Mouse (Mus musculus) bone marrow macrophage, adult 2 months (primary cell): ENCODE results near the gene Olfr1105. TPM values are rescaled to one million over a fixed set of nuclear protein-coding genes. Genes with fewer than 3 reads are reported as not detected.

Experiments
- H3K27ac ChIP-seq: 2 replicates; pipeline ENCODE4 v1.5.1; 2012; ENCODE audit warnings: low read depth, low read length; ENCODE audit not compliant: insufficient read depth
- H3K4me1 ChIP-seq: 2 replicates; pipeline ENCODE4 v1.6.1; 2012; ENCODE audit warnings: low read length; ENCODE audit not compliant: control insufficient read depth, insufficient read depth
- H3K4me3 ChIP-seq: 2 replicates; pipeline ENCODE4 v1.5.1; 2012; ENCODE audit warnings: mild to moderate bottlenecking, low read length, moderate library complexity; ENCODE audit not compliant: insufficient read depth
- CTCF ChIP-seq: IDR thresholded peaks from 2 replicates; pipeline ENCODE4 v1.5.1; 2012; ENCODE audit warnings: low read depth, mild to moderate bottlenecking, low read length, moderate library complexity
- POLR2A ChIP-seq: IDR thresholded peaks from 2 replicates; pipeline ENCODE4 v1.6.1; 2012; ENCODE audit warnings: mild to moderate bottlenecking, low read depth, low read length, borderline replicate concordance
- polyA plus RNA-seq: library from polyadenylated mRNA; stranded (reverse); fragments of >200 nt; gene quantifications from 2 replicates; pipeline ENCODE4 v1.2.4, GENCODE M21; 2012; ENCODE audit not compliant: missing spikeins, insufficient read depth, insufficient read length

Olfr1105 gene
- not detected in 2 replicates for polyA plus RNA-seq

- Histone ChIP-seq H3K27ac (no peak within 1 kb of the TSS), H3K4me1 (no peaks in the 10 kb centered on the region), H3K4me3 (no peak within 1 kb of the TSS)
- TF ChIP-seq POLR2A = no peak
- TF ChIP-seq CTCF = no peak
Observed at GRCm38 (mm10) chr2:87036431-87036830, at the start of gene Olfr1105. Gene Olfr1105 (minus strand): TSS chr2:87036531.

DNA sequence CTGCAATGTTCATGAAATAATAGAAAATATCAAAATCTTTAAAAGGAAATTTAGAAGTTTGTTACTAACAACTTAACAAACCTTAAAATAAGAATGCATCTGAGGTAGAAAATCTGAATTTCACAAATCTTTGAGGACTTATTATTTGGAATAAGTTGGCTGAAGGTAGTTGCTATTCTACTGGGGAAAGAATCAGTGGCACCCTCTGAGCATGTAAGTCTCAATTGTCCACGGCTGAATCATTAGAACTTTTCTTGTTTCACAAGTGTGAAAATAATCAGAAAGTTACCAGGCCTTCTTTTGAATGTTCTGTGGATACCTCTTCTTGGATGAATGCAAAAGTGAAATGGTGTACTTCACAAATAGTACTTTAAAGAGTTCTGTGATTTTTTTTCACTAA lies 39.4 kb upstream of the Olfr1105 start, which contains the start of gene Olfr1107:
Olfr1107 (minus strand) TSS at position 101 of the 400 bp plus-strand sequence.
- Histone ChIP-seq H3K4me1 (no peaks in the 10 kb centered on the region), H3K4me3 (no peak within 1 kb of the TSS), H3K27ac (no peak within 1 kb of the TSS)
- TF ChIP-seq CTCF = no peak
- no peak for TF ChIP-seq POLR2A

- no peak within 1 kb of the TSS for H3K4me3 ChIP-seq
- TF ChIP-seq CTCF = no peak
- no peak for TF ChIP-seq POLR2A
- H3K4me1 ChIP-seq = no peaks in the 10 kb centered on the region
Observed at GRCm38 (mm10) chr2:87052173-87052572, 15.8 kb upstream of the Olfr1105 start, which contains the start of gene Olfr1106. Gene Olfr1106 (minus strand): TSS chr2:87052273.

GRCm38 (mm10) chr2:87026980-87027379 lies 9.4 kb downstream of the Olfr1105 start, which contains the start of gene Olfr1104:
Gene Olfr1104 (minus strand): TSS chr2:87027080.
- TF ChIP-seq POLR2A = no peak
- no peak for TF ChIP-seq CTCF
- Histone ChIP-seq H3K4me1 (no peaks in the 10 kb centered on the region), H3K27ac (no peak within 1 kb of the TSS), H3K4me3 (no peak within 1 kb of the TSS)

More at GRCm38 (mm10) chr2:87052173-87052572, 15.8 kb upstream of the Olfr1105 start, which contains the start of gene Olfr1106:
- H3K27ac ChIP-seq = no peak within 1 kb of the TSS

- Histone ChIP-seq H3K27ac (no peak within 1 kb of the TSS), H3K4me1 (no peaks in the 10 kb centered on the region), H3K4me3 (no peak within 1 kb of the TSS)
- TF ChIP-seq POLR2A (no peak), CTCF (no peak)
Observed at GRCm38 (mm10) chr2:86998098-86998497, 38.2 kb downstream of the Olfr1105 start, which contains the start of gene Olfr1102. Gene Olfr1102 (plus strand): TSS chr2:86998398.

GRCm38 (mm10) chr2:86991121-86991520 lies 45.2 kb downstream of the Olfr1105 start, which contains the start of gene Olfr1101:
Gene Olfr1101 (minus strand): TSS chr2:86991221.
- TF ChIP-seq POLR2A = no peak
- H3K4me3 ChIP-seq = no peak within 1 kb of the TSS
- H3K4me1 ChIP-seq = no peaks in the 10 kb centered on the region
- no peak within 1 kb of the TSS for H3K27ac ChIP-seq

Other genes starting within 250 kb of the Olfr1105 start
- not detected in 2 replicates for gene Olfr141, start 226.5 kb downstream of the Olfr1105 start, polyA plus RNA-seq
- gene Olfr1094, start 211.9 kb downstream of the Olfr1105 start, polyA plus RNA-seq = not detected in 2 replicates
- not detected in 2 replicates for gene Olfr1095, start 184.8 kb downstream of the Olfr1105 start, polyA plus RNA-seq
- gene Gm13723, start 161.7 kb downstream of the Olfr1105 start, polyA plus RNA-seq = not detected in 2 replicates
- gene Olfr1097, start 144.3 kb downstream of the Olfr1105 start, polyA plus RNA-seq = 0.17 TPM in 1 of 2 replicates, not detected in the other
- gene Olfr1098, start 112.0 kb downstream of the Olfr1105 start, polyA plus RNA-seq = not detected in 2 replicates
- not detected in 2 replicates for gene Olfr1099, start 75.8 kb downstream of the Olfr1105 start, polyA plus RNA-seq
- not detected in 2 replicates for gene Olfr1100, start 56.6 kb downstream of the Olfr1105 start, polyA plus RNA-seq
- gene Olfr1101, start 45.3 kb downstream of the Olfr1105 start, polyA plus RNA-seq = not detected in 2 replicates
- gene Olfr1102, start 38.1 kb downstream of the Olfr1105 start, polyA plus RNA-seq = not detected in 2 replicates
- gene Olfr1104, start 9.5 kb downstream of the Olfr1105 start, polyA plus RNA-seq = not detected in 2 replicates
- not detected in 2 replicates for gene Olfr1106, start 15.7 kb upstream of the Olfr1105 start, polyA plus RNA-seq
- gene Olfr1107, start 39.3 kb upstream of the Olfr1105 start, polyA plus RNA-seq = not detected in 2 replicates
- 0.33 TPM in 1 of 2 replicates, not detected in the other for gene Olfr1109, start 59.5 kb upstream of the Olfr1105 start, polyA plus RNA-seq
- gene Olfr259, start 78.0 kb upstream of the Olfr1105 start, polyA plus RNA-seq = not detected in 2 replicates
- not detected in 2 replicates for gene Olfr1110, start 103.8 kb upstream of the Olfr1105 start, polyA plus RNA-seq
- gene Olfr1111, start 116.1 kb upstream of the Olfr1105 start, polyA plus RNA-seq = not detected in 2 replicates
- gene Olfr1112, start 151.3 kb upstream of the Olfr1105 start, polyA plus RNA-seq = not detected in 2 replicates
- gene Olfr1113, start 172.4 kb upstream of the Olfr1105 start, polyA plus RNA-seq = not detected in 2 replicates
- not detected in 2 replicates for gene Olfr1115, start 211.5 kb upstream of the Olfr1105 start, polyA plus RNA-seq
- not detected in 2 replicates for gene Olfr1116, start 231.0 kb upstream of the Olfr1105 start, polyA plus RNA-seq